Mouse (Mus musculus): Measurements from ENCODE around the gene Wwc2. TPM values are rescaled to one million over a fixed set of nuclear protein-coding genes. Genes with fewer than 3 reads are reported as not detected.
A peak's percentile ranks its signal among the peaks of the same experiment; 100 is the strongest.

Gene Wwc2
- polyA plus RNA-seq, 1 experiment = 41.4 TPM

- Histone ChIP-seq H3K4me1 (ENCODE audit: control insufficient read depth, insufficient read depth, low read length) (peaks cover 12% of the 10 kb centered on the region; the same call in 1 of the 2 replicates), H3K4me3 (ENCODE audit: insufficient read depth, low read length) (no peak overlapping the region), H3K27ac (ENCODE audit: insufficient read depth, low read length) (peak overlapping the region; percentile 43; the same call in 1 of the 2 replicates)
- TF ChIP-seq POLR2A (IDR thresholded peaks at IDR 0.05; ENCODE audit: low read depth, low read length) = no peak
- no peak for TF ChIP-seq CTCF (IDR thresholded peaks at IDR 0.05; ENCODE audit: borderline replicate concordance, insufficient read depth, low read length)
These were observed 116.1 kb downstream of the Wwc2 start for GRCm38 (mm10) chr8:47874497-47875178.

- H3K27ac ChIP-seq (ENCODE audit: insufficient read depth, low read length) = no peak overlapping the region
- H3K4me1 ChIP-seq (ENCODE audit: control insufficient read depth, insufficient read depth, low read length) = peaks cover 12% of the 10 kb centered on the region; the same call in 1 of the 2 replicates
- TF ChIP-seq CTCF (IDR thresholded peaks at IDR 0.05; ENCODE audit: borderline replicate concordance, insufficient read depth, low read length) (peak; percentile 79), POLR2A (IDR thresholded peaks at IDR 0.05; ENCODE audit: low read depth, low read length) (no peak)
- H3K4me3 ChIP-seq (ENCODE audit: insufficient read depth, low read length) = no peak overlapping the region
These were observed 118.2 kb downstream of the Wwc2 start for GRCm38 (mm10) chr8:47872361-47873107.

GRCm38 (mm10) chr8:47867067-47867466 is 123.7 kb downstream of the Wwc2 start:
- TF ChIP-seq CTCF (IDR thresholded peaks at IDR 0.05; ENCODE audit: borderline replicate concordance, insufficient read depth, low read length) = peak; percentile 98
- TF ChIP-seq POLR2A (IDR thresholded peaks at IDR 0.05; ENCODE audit: low read depth, low read length) = no peak
- Histone ChIP-seq H3K27ac (ENCODE audit: insufficient read depth, low read length) (no peak overlapping the region), H3K4me1 (ENCODE audit: control insufficient read depth, insufficient read depth, low read length) (peaks cover 5% of the 10 kb centered on the region; the same call in 1 of the 2 replicates), H3K4me3 (ENCODE audit: insufficient read depth, low read length) (no peak overlapping the region)

DNA sequence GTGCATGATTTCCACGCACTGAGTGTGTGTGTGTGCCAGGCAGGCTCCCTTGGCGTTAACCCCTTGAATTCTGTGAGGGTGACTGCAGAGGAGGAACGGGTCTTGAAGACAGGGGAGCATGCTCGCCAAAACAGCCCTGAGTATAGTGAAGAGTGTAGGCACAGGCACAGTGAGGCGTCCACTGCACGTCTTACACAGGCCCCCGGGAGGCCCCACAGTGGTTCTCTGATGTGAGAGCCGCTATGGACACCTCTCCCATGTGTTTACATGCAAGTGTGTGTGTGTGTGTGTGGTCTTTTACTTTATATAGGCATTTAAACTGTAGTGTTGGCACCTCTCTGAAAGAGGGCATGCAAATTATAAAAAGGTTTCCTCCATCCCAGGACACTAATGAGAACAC is 124.2 kb downstream of the Wwc2 start:
- Histone ChIP-seq H3K4me1 (ENCODE audit: control insufficient read depth, insufficient read depth, low read length) (peaks cover 1% of the 10 kb centered on the region; the same call in 1 of the 2 replicates), H3K4me3 (ENCODE audit: insufficient read depth, low read length) (no peak overlapping the region), H3K27ac (ENCODE audit: insufficient read depth, low read length) (no peak overlapping the region)
- no peak for TF ChIP-seq POLR2A (IDR thresholded peaks at IDR 0.05; ENCODE audit: low read depth, low read length)
- TF ChIP-seq CTCF (IDR thresholded peaks at IDR 0.05; ENCODE audit: borderline replicate concordance, insufficient read depth, low read length) = no peak

GRCm38 (mm10) chr8:47859259-47859658 is 131.5 kb downstream of the Wwc2 start:
- no peak for TF ChIP-seq POLR2A (IDR thresholded peaks at IDR 0.05; ENCODE audit: low read depth, low read length)
- TF ChIP-seq CTCF (IDR thresholded peaks at IDR 0.05; ENCODE audit: borderline replicate concordance, insufficient read depth, low read length) = no peak
- Histone ChIP-seq H3K4me1 (ENCODE audit: control insufficient read depth, insufficient read depth, low read length) (no peaks in the 10 kb centered on the region), H3K27ac (ENCODE audit: insufficient read depth, low read length) (no peak overlapping the region), H3K4me3 (ENCODE audit: insufficient read depth, low read length) (no peak overlapping the region)

DNA sequence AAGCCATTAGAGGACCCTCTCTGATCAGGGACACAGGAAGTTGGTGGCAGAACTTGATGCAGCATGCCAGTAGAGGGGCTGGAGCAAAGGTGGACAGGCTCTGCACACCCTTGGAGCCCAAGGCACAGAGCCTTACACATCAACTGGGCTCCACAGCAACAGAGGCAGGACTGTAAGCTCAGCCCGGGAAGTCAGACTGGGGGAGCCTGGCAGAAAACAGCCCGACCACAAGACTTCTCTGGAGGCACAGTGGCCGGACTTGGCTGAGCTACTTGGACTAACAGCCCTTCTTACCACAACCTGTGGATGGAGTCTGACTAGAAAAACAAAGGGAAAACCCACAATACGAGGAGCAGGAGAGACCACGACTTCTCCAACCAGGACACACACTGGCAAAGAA is 137.4 kb downstream of the Wwc2 start:
- TF ChIP-seq POLR2A (IDR thresholded peaks at IDR 0.05; ENCODE audit: low read depth, low read length) (no peak), CTCF (IDR thresholded peaks at IDR 0.05; ENCODE audit: borderline replicate concordance, insufficient read depth, low read length) (no peak)
- Histone ChIP-seq H3K27ac (ENCODE audit: insufficient read depth, low read length) (no peak overlapping the region), H3K4me1 (ENCODE audit: control insufficient read depth, insufficient read depth, low read length) (peaks cover 11% of the 10 kb centered on the region), H3K4me3 (ENCODE audit: insufficient read depth, low read length) (no peak overlapping the region)

DNA sequence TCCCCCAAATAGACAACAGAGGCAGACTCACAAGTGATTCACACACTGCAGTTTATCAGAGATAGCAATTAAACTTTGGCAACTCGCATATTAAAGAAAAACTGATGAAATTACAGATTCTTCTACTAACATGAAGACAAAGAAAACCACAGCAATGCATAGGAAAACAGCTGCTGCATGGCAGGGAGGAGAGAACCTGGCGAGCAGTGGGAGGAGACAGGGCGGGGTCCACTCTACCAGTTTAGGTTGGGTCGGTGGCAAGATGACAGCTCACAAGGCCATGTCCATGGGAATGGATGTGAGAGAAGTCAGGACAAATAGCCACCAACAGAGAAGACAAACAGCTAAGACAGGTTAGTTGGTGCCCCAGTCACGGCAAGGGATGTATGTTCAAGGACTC is 138.0 kb downstream of the Wwc2 start:
- Histone ChIP-seq H3K4me3 (ENCODE audit: insufficient read depth, low read length) (no peak overlapping the region), H3K4me1 (ENCODE audit: control insufficient read depth, insufficient read depth, low read length) (peaks cover 11% of the 10 kb centered on the region), H3K27ac (ENCODE audit: insufficient read depth, low read length) (no peak overlapping the region)
- TF ChIP-seq CTCF (IDR thresholded peaks at IDR 0.05; ENCODE audit: borderline replicate concordance, insufficient read depth, low read length) = no peak
- TF ChIP-seq POLR2A (IDR thresholded peaks at IDR 0.05; ENCODE audit: low read depth, low read length) = no peak

GRCm38 (mm10) chr8:47851824-47852502 is 138.8 kb downstream of the Wwc2 start:
- TF ChIP-seq CTCF (IDR thresholded peaks at IDR 0.05; ENCODE audit: borderline replicate concordance, insufficient read depth, low read length) (no peak), POLR2A (IDR thresholded peaks at IDR 0.05; ENCODE audit: low read depth, low read length) (no peak)
- peak overlapping the region; percentile 30 for H3K27ac ChIP-seq (ENCODE audit: insufficient read depth, low read length)
- H3K4me3 ChIP-seq (ENCODE audit: insufficient read depth, low read length) = no peak overlapping the region
- peaks cover 11% of the 10 kb centered on the region for H3K4me1 ChIP-seq (ENCODE audit: control insufficient read depth, insufficient read depth, low read length)

- Histone ChIP-seq H3K27ac (ENCODE audit: insufficient read depth, low read length) (no peak overlapping the region), H3K4me3 (ENCODE audit: insufficient read depth, low read length) (no peak overlapping the region), H3K4me1 (ENCODE audit: control insufficient read depth, insufficient read depth, low read length) (peaks cover 11% of the 10 kb centered on the region)
- no peak for TF ChIP-seq POLR2A (IDR thresholded peaks at IDR 0.05; ENCODE audit: low read depth, low read length)
- peak; percentile 8; the same call in 1 of the 2 replicates for TF ChIP-seq CTCF (IDR thresholded peaks at IDR 0.05; ENCODE audit: borderline replicate concordance, insufficient read depth, low read length)
These were observed 140.9 kb downstream of the Wwc2 start for GRCm38 (mm10) chr8:47849842-47850241.
